Mouse (Mus musculus) small intestine, adult 2 months (tissue): ENCODE measurements around the gene Nktr. TPM values are rescaled to one million over a fixed set of nuclear protein-coding genes. Genes with fewer than 3 reads are reported as not detected.

ENCODE experiments used
- H3K27ac ChIP-seq: fragments of 200-500 bp; 2 replicates; pipeline ENCODE4 v1.5.1; 2012; ENCODE audit warnings: low read depth, low read length, control low read depth, inconsistent platforms; ENCODE audit not compliant: insufficient read depth
- H3K27me3 ChIP-seq: fragments of 200-500 bp; 2 replicates; pipeline ENCODE4 v1.6.1; 2012; ENCODE audit warnings: mild to moderate bottlenecking, moderate library complexity, low read length, inconsistent platforms; ENCODE audit not compliant: control insufficient read depth, insufficient read depth
- H3K36me3 ChIP-seq: fragments of 200-500 bp; 2 replicates; pipeline ENCODE4 v1.6.1; 2012; ENCODE audit warnings: mild to moderate bottlenecking, low read length, control low read depth, inconsistent platforms; ENCODE audit not compliant: control insufficient read depth, insufficient read depth
- H3K4me1 ChIP-seq: fragments of 200-500 bp; 2 replicates; pipeline ENCODE4 v1.6.1; 2012; ENCODE audit warnings: low read length, inconsistent platforms, mixed read lengths; ENCODE audit not compliant: control insufficient read depth, insufficient read depth, insufficient read length
- H3K4me3 ChIP-seq: fragments of 200-500 bp; 2 replicates; pipeline ENCODE4 v1.5.1; 2012; ENCODE audit warnings: low read depth, mild to moderate bottlenecking, control low read depth, inconsistent platforms, low read length, moderate library complexity
- CTCF ChIP-seq: fragments of 200-500 bp; IDR thresholded peaks from 2 replicates; pipeline ENCODE4 v1.5.1; 2012; ENCODE audit warnings: low read depth, mild to moderate bottlenecking, control low read depth, inconsistent platforms, low read length, moderate library complexity, mixed read lengths; ENCODE audit not compliant: insufficient replicate concordance, insufficient read length; ENCODE audit errors: extremely low read depth
- POLR2A ChIP-seq: fragments of 200-500 bp; IDR thresholded peaks from 2 replicates; pipeline ENCODE4 v1.6.1; 2012; ENCODE audit warnings: low read depth, mild to moderate bottlenecking, control low read depth, inconsistent platforms, low read length, moderate library complexity
- WGBS: fragments of 180-500 bp; shearing (Covaris S2); methylation state at CpG from one replicate; pipeline ENCODE4 v1.1.7; 2018; 5-methylcytosine and 5-hydroxymethylcytosine counted together
- polyA plus RNA-seq: library from polyadenylated mRNA; depleted of rRNA; stranded (reverse); fragments of >200 nt; gene quantifications from 2 replicates; pipeline ENCODE4 v1.2.3, GENCODE M21; 2012

Nktr gene
- polyA plus RNA-seq, 1 experiment = 30.2 TPM

DNA sequence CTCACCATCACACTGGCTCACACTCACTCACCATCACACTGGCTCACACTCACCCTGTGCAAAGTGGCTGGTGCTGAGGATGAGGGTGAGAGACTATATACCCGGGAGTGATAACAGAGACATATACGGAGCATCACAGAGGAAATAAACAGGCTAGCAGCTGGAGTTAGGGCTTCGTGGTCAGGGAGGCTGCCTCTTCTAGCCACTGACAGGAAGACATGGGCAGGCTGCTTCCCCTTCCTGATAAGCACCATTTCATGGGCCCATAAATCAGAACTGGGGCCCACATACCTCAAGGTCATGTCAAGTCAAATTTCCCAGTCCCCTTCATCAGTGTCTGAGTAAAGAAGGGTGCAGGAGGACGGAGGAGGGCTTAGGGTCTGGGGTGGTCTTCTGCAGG, 41.9 kb upstream of the Nktr start:
- Histone ChIP-seq H3K27me3 (no peaks in the 10 kb centered on the region), H3K4me3 (no peak overlapping the region), H3K27ac (no peak overlapping the region), H3K4me1 (peaks cover 13% of the 10 kb centered on the region; the same call in 1 of the 2 replicates), H3K36me3 (peaks cover 5% of the 10 kb centered on the region; the same call in 1 of the 2 replicates)
- WGBS = 36% methylated on average over 4 of the region's 4 CpGs
- TF ChIP-seq CTCF (no peak), POLR2A (no peak)

DNA sequence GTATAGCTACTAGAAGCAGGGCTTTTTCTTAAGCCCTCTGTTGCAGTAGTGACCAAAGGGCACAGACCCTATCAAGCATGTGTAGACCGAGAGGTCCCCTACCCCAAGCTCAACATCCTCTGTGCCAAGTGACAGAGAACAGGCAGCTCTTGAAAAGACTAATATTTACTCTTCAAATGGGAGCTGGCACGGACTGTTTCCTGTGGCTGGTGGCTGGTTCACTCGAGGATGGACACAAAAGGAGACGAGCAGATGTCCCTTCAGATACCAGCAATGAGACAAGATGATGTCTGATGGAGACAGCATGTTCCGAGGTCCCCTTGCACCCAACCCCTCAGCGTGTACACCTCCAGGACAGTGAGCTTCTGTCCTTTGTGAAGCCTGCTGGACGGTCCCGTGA, 41.5 kb upstream of the Nktr start:
- Histone ChIP-seq H3K27me3 (no peaks in the 10 kb centered on the region), H3K27ac (no peak overlapping the region), H3K4me1 (peaks cover 13% of the 10 kb centered on the region; the same call in 1 of the 2 replicates), H3K4me3 (no peak overlapping the region), H3K36me3 (peaks cover 8% of the 10 kb centered on the region; the same call in 1 of the 2 replicates)
- 40% methylated on average over 8 of the region's 8 CpGs for WGBS
- TF ChIP-seq CTCF (no peak), POLR2A (no peak)

DNA sequence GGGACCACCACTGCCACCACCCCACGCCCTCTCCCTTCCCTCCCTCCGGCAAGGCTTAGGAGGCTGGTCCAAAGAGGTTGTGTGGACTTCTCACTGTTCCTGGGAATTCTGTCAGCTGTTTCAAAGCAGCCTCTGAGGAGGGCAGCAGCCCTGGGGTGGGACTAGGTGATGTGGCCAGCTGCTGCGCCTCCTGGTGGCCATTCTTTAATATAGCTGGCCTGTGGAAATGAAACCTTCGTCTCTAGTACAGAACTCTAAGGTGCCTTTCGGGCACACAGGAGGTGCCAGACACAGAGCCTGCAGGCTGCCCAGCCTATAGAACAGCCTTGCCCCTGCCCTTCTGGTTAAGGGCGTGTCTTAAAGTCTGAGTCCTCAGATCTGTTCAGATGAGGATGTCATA, 39.4 kb upstream of the Nktr start:
- H3K4me3 ChIP-seq = no peak overlapping the region
- WGBS = 17% methylated on average over 6 of the region's 6 CpGs

DNA sequence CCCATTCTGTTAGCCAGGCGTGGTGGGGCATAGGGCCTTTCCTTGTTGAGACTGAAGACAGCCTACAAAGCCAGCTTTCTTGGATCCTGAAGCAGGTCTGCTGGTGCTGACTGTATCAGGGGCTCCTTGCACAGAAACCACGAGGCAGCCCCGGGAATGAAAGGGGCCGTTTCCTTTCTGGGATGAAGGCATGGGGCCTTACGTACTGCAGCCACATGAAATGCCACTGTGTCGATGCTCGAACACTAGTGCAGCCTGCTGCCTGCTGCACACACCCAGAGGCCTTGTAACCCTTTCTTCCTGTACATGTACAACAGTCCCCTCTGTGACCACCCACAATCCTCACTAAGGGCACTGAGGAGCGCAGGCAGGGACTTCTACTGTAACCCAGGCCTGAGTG, 37.8 kb upstream of the Nktr start:
- H3K4me3 ChIP-seq = no peak overlapping the region
- 87% methylated on average over 8 of the region's 8 CpGs for WGBS
- H3K36me3 ChIP-seq = peaks cover 18% of the 10 kb centered on the region
- no peak overlapping the region for H3K27ac ChIP-seq
- no peaks in the 10 kb centered on the region for H3K27me3 ChIP-seq
- TF ChIP-seq POLR2A = no peak
- TF ChIP-seq CTCF = no peak
- H3K4me1 ChIP-seq = peaks cover 13% of the 10 kb centered on the region; the same call in 1 of the 2 replicates

More for the DNA sequence above, 39.4 kb upstream of the Nktr start:
- Histone ChIP-seq H3K4me1 (peaks cover 13% of the 10 kb centered on the region; the same call in 1 of the 2 replicates), H3K27ac (no peak overlapping the region), H3K27me3 (no peaks in the 10 kb centered on the region), H3K36me3 (peaks cover 8% of the 10 kb centered on the region)
- no peak for TF ChIP-seq POLR2A
- TF ChIP-seq CTCF = peak; percentile 81; the same call in 1 of the 2 replicates

DNA sequence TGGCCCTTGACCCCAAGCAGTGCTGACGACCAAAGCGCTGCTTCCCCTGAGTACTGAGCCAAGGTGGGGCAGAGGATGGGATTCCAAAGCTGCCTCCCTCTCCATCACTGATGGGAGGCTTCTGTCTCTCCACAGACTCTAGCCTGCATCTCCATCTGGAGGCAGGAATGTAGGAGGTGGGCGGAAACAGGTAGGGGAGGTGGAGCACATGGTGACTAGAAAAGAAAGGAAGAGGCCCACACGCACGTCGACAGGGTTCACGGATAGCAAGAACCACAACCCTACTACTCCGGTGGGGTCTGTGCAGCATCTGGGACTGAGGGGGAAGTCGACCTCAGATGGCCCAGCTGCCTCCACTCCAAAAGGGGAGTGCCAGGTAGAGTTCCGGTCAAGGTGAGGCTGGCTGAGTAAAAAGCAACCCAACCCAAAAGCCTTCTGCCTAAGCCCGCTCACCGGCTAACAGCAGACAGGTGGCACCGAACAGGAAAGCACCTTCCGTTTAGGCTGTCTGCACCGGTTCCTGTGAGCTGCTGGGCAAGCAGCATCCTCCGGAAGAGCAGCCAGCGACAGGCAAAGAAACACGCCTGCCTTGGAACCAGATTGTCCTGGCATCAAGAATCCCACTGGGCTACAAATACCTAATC, 36.8 kb upstream of the Nktr start:
- H3K4me1 ChIP-seq = peaks cover 11% of the 10 kb centered on the region; the same call in 1 of the 2 replicates
- peaks cover 20% of the 10 kb centered on the region for H3K36me3 ChIP-seq
- no peak overlapping the region for H3K27ac ChIP-seq
- H3K4me3 ChIP-seq = no peak overlapping the region
- H3K27me3 ChIP-seq = no peaks in the 10 kb centered on the region
- WGBS = 76% methylated on average over 18 of the region's 18 CpGs
- TF ChIP-seq POLR2A (no peak), CTCF (no peak)

DNA sequence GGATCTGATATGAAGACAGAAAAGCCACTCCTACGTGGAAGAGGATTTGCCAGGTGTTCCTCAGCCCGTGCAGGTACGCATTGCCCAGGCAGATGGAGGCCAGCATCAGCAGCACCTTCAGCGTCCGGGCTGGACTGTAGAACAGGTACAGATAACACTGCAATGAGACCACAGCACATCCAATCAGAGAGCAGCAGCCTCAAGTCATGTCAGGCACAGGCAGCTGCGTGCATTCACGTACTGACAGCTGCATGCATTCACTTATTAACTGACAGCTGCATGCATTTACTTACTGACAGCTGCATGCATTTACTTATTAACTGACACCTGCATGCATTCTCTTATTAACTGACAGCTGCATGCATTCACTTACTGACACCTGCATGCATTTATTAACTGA, 34.3 kb upstream of the Nktr start:
- 49% methylated on average over 7 of the region's 7 CpGs for WGBS
- Histone ChIP-seq H3K27me3 (no peaks in the 10 kb centered on the region), H3K36me3 (peaks cover 32% of the 10 kb centered on the region), H3K4me1 (peaks cover 4% of the 10 kb centered on the region; the same call in 1 of the 2 replicates), H3K27ac (no peak overlapping the region), H3K4me3 (no peak overlapping the region)
- TF ChIP-seq POLR2A = no peak
- TF ChIP-seq CTCF = no peak

GRCm38 (mm10) chr9:121690200-121690651, 28.7 kb upstream of the Nktr start:
- Histone ChIP-seq H3K27me3 (no peaks in the 10 kb centered on the region), H3K4me3 (no peak overlapping the region), H3K36me3 (peaks cover 29% of the 10 kb centered on the region), H3K27ac (no peak overlapping the region), H3K4me1 (no peaks in the 10 kb centered on the region)
- WGBS = 85% methylated on average over 15 of the region's 15 CpGs
- TF ChIP-seq POLR2A (no peak), CTCF (no peak)
